Mouse (Mus musculus): ENCODE results near the gene Olfr424. TPM values are rescaled to one million over a fixed set of nuclear protein-coding genes. Genes with fewer than 3 reads are reported as not detected.

Gene Olfr424
- total RNA-seq, 2 experiments from 2014 or later, result not detected

GRCm38 (mm10) chr1:174170706-174171501, 39.6 kb downstream of the Olfr424 start:
- Histone ChIP-seq H3K4me3 (no peak overlapping the region), H3K27ac (no peak overlapping the region)
- intact Hi-C loops (cut with DNase I), result no loop called here
- no peak for DNase-seq
- TF ChIP-seq CTCF (IDR thresholded peaks at IDR 0.05), result no peak

- Histone ChIP-seq H3K4me3 (no peak overlapping the region), H3K27ac (no peak overlapping the region)
- intact Hi-C loops (cut with DNase I), result no loop called here
- DNase-seq, result peak; percentile 27
- TF ChIP-seq CTCF (IDR thresholded peaks at IDR 0.05), result no peak
Observed at GRCm38 (mm10) chr1:174171537-174171936, 40.2 kb downstream of the Olfr424 start.

GRCm38 (mm10) chr1:174172605-174173004, 41.3 kb downstream of the Olfr424 start, which contains the start of gene Spta1:
Gene Spta1 (plus strand): TSS chr1:174172776.
- no peak for TF ChIP-seq CTCF (IDR thresholded peaks at IDR 0.05)
- 0 out of 2 replicates have a peak within 1 kb of the TSS, but pooled peaks have one; percentile 24 for H3K27ac ChIP-seq
- no peak within 1 kb of the TSS for H3K4me3 ChIP-seq
- intact Hi-C loops (cut with DNase I), result no loop called here
- no peak for DNase-seq

Other genes starting within 250 kb of the Olfr424 start
- 1 to 10 TPM; 1.1 to 3.3 TPM for gene Ifi211, start 218.5 kb upstream of the Olfr424 start, total RNA-seq (2021)
- 1 to 10 TPM; 3.1 to 6.1 TPM for gene Mndal, start 189.0 kb upstream of the Olfr424 start, total RNA-seq (2021)
- 1 to 10 TPM; 2.7 to 4.8 TPM for gene Ifi203, start 188.8 kb upstream of the Olfr424 start, total RNA-seq (2021)
- not detected for gene Ifi202b, start 148.8 kb upstream of the Olfr424 start, total RNA-seq (2021)
- 10 to 100 TPM in 1 of 2 experiments, 1 to 10 TPM in 1; 8.0 to 11.2 TPM for gene Ifi205, start 99.7 kb upstream of the Olfr424 start, total RNA-seq (2021)
- gene Olfr433, start 90.8 kb upstream of the Olfr424 start, total RNA-seq (2021), result not detected
- gene Olfr432, start 82.3 kb upstream of the Olfr424 start, total RNA-seq (2021), result not detected
- not detected for gene Olfr430, start 64.9 kb upstream of the Olfr424 start, total RNA-seq (2021)
- gene Olfr429, start 47.2 kb upstream of the Olfr424 start, total RNA-seq (2021), result not detected
- gene Olfr427, start 34.6 kb upstream of the Olfr424 start, total RNA-seq (2021), result not detected
- gene Olfr231, start 10.4 kb upstream of the Olfr424 start, total RNA-seq (2021), result not detected
- gene Olfr420, start 24.1 kb downstream of the Olfr424 start, total RNA-seq (2021), result not detected
- under 1 TPM; 0.03 to 0.06 TPM for gene Spta1, start 41.3 kb downstream of the Olfr424 start, total RNA-seq (2021)
- gene Olfr419, start 120.5 kb downstream of the Olfr424 start, total RNA-seq (2021), result not detected
- not detected for gene Mptx1, start 199.0 kb downstream of the Olfr424 start, total RNA-seq (2021)
- not detected for gene Olfr417, start 233.6 kb downstream of the Olfr424 start, total RNA-seq (2021)

Measured in gastrocnemius, adult 2 months (tissue).